Mouse (Mus musculus) hindbrain, embryonic 10.5 days (tissue): ENCODE results near the gene Rasa3. TPM values are rescaled to one million over a fixed set of nuclear protein-coding genes. Genes with fewer than 3 reads are reported as not detected.
A peak's percentile ranks its signal among the peaks of the same experiment; 100 is the strongest.

Source experiments
- DNase-seq: peaks from one replicate; pipeline ENCODE4 v3.0.0-alpha.2; 2017; ENCODE audit warnings: low spot score
- H3K27ac ChIP-seq: fragments of 300-500 bp; sonication (generic); 2 replicates; pipeline ENCODE4 v1.5.1; 2016; ENCODE audit warnings: mild to moderate bottlenecking, moderate library complexity
- H3K27me3 ChIP-seq: fragments of 300-500 bp; sonication (generic); 2 replicates; pipeline ENCODE4 v1.6.1; 2016; ENCODE audit warnings: mild to moderate bottlenecking; ENCODE audit not compliant: poor library complexity, insufficient read depth, severe bottlenecking
- H3K36me3 ChIP-seq: fragments of 300-500 bp; sonication (generic); 2 replicates; pipeline ENCODE4 v1.6.1; 2016; ENCODE audit warnings: mild to moderate bottlenecking, moderate library complexity
- H3K4me1 ChIP-seq: fragments of 300-500 bp; sonication (generic); replicated peaks from 2 replicates; pipeline ENCODE4 v1.6.1; 2016; ENCODE audit warnings: mild to moderate bottlenecking
- H3K4me3 ChIP-seq: fragments of 300-500 bp; sonication (generic); 2 replicates; pipeline ENCODE4 v1.5.1; 2016; ENCODE audit warnings: mild to moderate bottlenecking, moderate library complexity
- H3K9me3 ChIP-seq: fragments of 300-500 bp; sonication (generic); 2 replicates; pipeline ENCODE4 v1.6.1; 2016; ENCODE audit warnings: mild to moderate bottlenecking, moderate library complexity
- WGBS: fragments of 180-500 bp; shearing (Covaris S2); methylation state at CpG from one replicate; pipeline ENCODE4 v1.1.7; 2016; 5-methylcytosine and 5-hydroxymethylcytosine counted together
- polyA plus RNA-seq: library from polyadenylated mRNA; unstranded; fragments of >200 nt; fragmentation: Nextera tagmentation; extraction: Ambion mirVana; gene quantifications from 2 replicates; pipeline ENCODE4 v1.2.1, GENCODE M21; 2016

Rasa3 gene
- polyA plus RNA-seq, 1 experiment from 2014 or later, result 28.8 TPM

- DNase-seq, result no peak
- no peaks in the 10 kb centered on the region for H3K9me3 ChIP-seq
- H3K27ac ChIP-seq, result no peak overlapping the region
- no peaks in the 10 kb centered on the region for H3K36me3 ChIP-seq
- H3K4me1 ChIP-seq, result peaks cover 44% of the 10 kb centered on the region
- no peaks in the 10 kb centered on the region for H3K27me3 ChIP-seq
- H3K4me3 ChIP-seq, result no peak overlapping the region
- 67% methylated on average over 9 of the region's 9 CpGs for WGBS
Observed at GRCm38 (mm10) chr8:13641206-13641605, 36.2 kb downstream of the Rasa3 start.

GRCm38 (mm10) chr8:13640452-13640883 lies 36.9 kb downstream of the Rasa3 start:
- H3K27me3 ChIP-seq, result no peaks in the 10 kb centered on the region
- no peaks in the 10 kb centered on the region for H3K9me3 ChIP-seq
- WGBS, result 82% methylated on average over 9 of the region's 9 CpGs
- no peaks in the 10 kb centered on the region for H3K36me3 ChIP-seq
- H3K4me3 ChIP-seq, result no peak overlapping the region
- peaks cover 37% of the 10 kb centered on the region for H3K4me1 ChIP-seq
- no peak overlapping the region for H3K27ac ChIP-seq
- no peak for DNase-seq

- Histone ChIP-seq H3K4me3 (no peak overlapping the region), H3K27ac (no peak overlapping the region), H3K36me3 (peaks cover 12% of the 10 kb centered on the region), H3K9me3 (0 out of 2 replicates have a peak, but pooled peaks cover 3% of the 10 kb centered on the region), H3K4me1 (peaks cover 7% of the 10 kb centered on the region; the same call in 1 of the 2 replicates), H3K27me3 (no peaks in the 10 kb centered on the region)
- WGBS, result 95% methylated on average over 6 of the region's 6 CpGs
- no peak for DNase-seq
Observed at GRCm38 (mm10) chr8:13633107-13633506, 44.3 kb downstream of the Rasa3 start.

GRCm38 (mm10) chr8:13632309-13632708 lies 45.1 kb downstream of the Rasa3 start:
- Histone ChIP-seq H3K9me3 (0 out of 2 replicates have a peak, but pooled peaks cover 3% of the 10 kb centered on the region), H3K27me3 (no peaks in the 10 kb centered on the region), H3K4me3 (no peak overlapping the region), H3K4me1 (peaks cover 7% of the 10 kb centered on the region; the same call in 1 of the 2 replicates), H3K36me3 (peaks cover 16% of the 10 kb centered on the region), H3K27ac (no peak overlapping the region)
- WGBS, result 91% methylated on average over 6 of the region's 6 CpGs
- no peak for DNase-seq

GRCm38 (mm10) chr8:13630754-13631153 lies 46.6 kb downstream of the Rasa3 start:
- H3K36me3 ChIP-seq, result peaks cover 25% of the 10 kb centered on the region
- no peaks in the 10 kb centered on the region for H3K27me3 ChIP-seq
- WGBS, result 92% methylated on average over 4 of the region's 4 CpGs
- H3K4me1 ChIP-seq, result peaks cover 13% of the 10 kb centered on the region
- peaks cover 3% of the 10 kb centered on the region; the same call in 1 of the 2 replicates for H3K9me3 ChIP-seq
- no peak for DNase-seq
- H3K27ac ChIP-seq, result no peak overlapping the region
- no peak overlapping the region for H3K4me3 ChIP-seq

GRCm38 (mm10) chr8:13630171-13630570 lies 47.2 kb downstream of the Rasa3 start:
- H3K36me3 ChIP-seq, result peaks cover 25% of the 10 kb centered on the region
- H3K4me3 ChIP-seq, result no peak overlapping the region
- peaks cover 18% of the 10 kb centered on the region for H3K4me1 ChIP-seq
- no peak for DNase-seq
- no peaks in the 10 kb centered on the region for H3K27me3 ChIP-seq
- H3K27ac ChIP-seq, result no peak overlapping the region
- 68% methylated on average over 5 of the region's 5 CpGs for WGBS
- peaks cover 3% of the 10 kb centered on the region; the same call in 1 of the 2 replicates for H3K9me3 ChIP-seq

- peaks cover 25% of the 10 kb centered on the region for H3K4me1 ChIP-seq
- no peak overlapping the region for H3K27ac ChIP-seq
- 84% methylated on average over 10 of the region's 10 CpGs for whole genome bisulfite sequencing
- peaks cover 25% of the 10 kb centered on the region for H3K36me3 ChIP-seq
- peaks cover 3% of the 10 kb centered on the region; the same call in 1 of the 2 replicates for H3K9me3 ChIP-seq
- H3K4me3 ChIP-seq, result no peak overlapping the region
- DNase-seq, result no peak
- H3K27me3 ChIP-seq, result no peaks in the 10 kb centered on the region
Observed at GRCm38 (mm10) chr8:13629351-13630090, 47.9 kb downstream of the Rasa3 start.

- DNase-seq, result no peak
- H3K27ac ChIP-seq, result no peak overlapping the region
- H3K4me3 ChIP-seq, result no peak overlapping the region
- peaks cover 40% of the 10 kb centered on the region for H3K4me1 ChIP-seq
- no peaks in the 10 kb centered on the region; the same call in 1 of the 2 replicates for H3K9me3 ChIP-seq
- WGBS, result 94% methylated on average over 9 of the region's 9 CpGs
- H3K27me3 ChIP-seq, result no peaks in the 10 kb centered on the region
- H3K36me3 ChIP-seq, result peaks cover 25% of the 10 kb centered on the region
Observed at GRCm38 (mm10) chr8:13628067-13628466, 49.3 kb downstream of the Rasa3 start.

- Histone ChIP-seq H3K36me3 (peaks cover 25% of the 10 kb centered on the region), H3K27me3 (no peaks in the 10 kb centered on the region), H3K27ac (no peak overlapping the region), H3K9me3 (no peaks in the 10 kb centered on the region; the same call in 1 of the 2 replicates), H3K4me1 (peaks cover 44% of the 10 kb centered on the region), H3K4me3 (no peak overlapping the region)
- no peak for DNase-seq
- WGBS, result 94% methylated on average over 5 of the region's 5 CpGs
Observed at GRCm38 (mm10) chr8:13627591-13627990, 49.8 kb downstream of the Rasa3 start.

GRCm38 (mm10) chr8:13626114-13626513 lies 51.3 kb downstream of the Rasa3 start:
- Histone ChIP-seq H3K4me1 (peaks cover 51% of the 10 kb centered on the region), H3K36me3 (peaks cover 21% of the 10 kb centered on the region), H3K27ac (no peak overlapping the region), H3K4me3 (no peak overlapping the region), H3K27me3 (no peaks in the 10 kb centered on the region), H3K9me3 (no peaks in the 10 kb centered on the region; the same call in 1 of the 2 replicates)
- DNase-seq, result no peak
- 89% methylated on average over 10 of the region's 10 CpGs for WGBS

- no peak for DNase-seq
- Histone ChIP-seq H3K4me3 (no peak overlapping the region), H3K36me3 (peaks cover 16% of the 10 kb centered on the region), H3K9me3 (no peaks in the 10 kb centered on the region; the same call in 1 of the 2 replicates), H3K27me3 (no peaks in the 10 kb centered on the region), H3K27ac (peak overlapping the region; percentile 85), H3K4me1 (peaks cover 51% of the 10 kb centered on the region)
- WGBS, result 81% methylated on average over 5 of the region's 5 CpGs
Observed at GRCm38 (mm10) chr8:13625281-13625970, 52.0 kb downstream of the Rasa3 start.

GRCm38 (mm10) chr8:13624863-13625262 lies 52.5 kb downstream of the Rasa3 start:
- whole genome bisulfite sequencing, result 57% methylated on average over 11 of the region's 11 CpGs
- H3K4me1 ChIP-seq, result peaks cover 47% of the 10 kb centered on the region
- no peak overlapping the region for H3K4me3 ChIP-seq
- H3K36me3 ChIP-seq, result peaks cover 16% of the 10 kb centered on the region
- H3K9me3 ChIP-seq, result no peaks in the 10 kb centered on the region; the same call in 1 of the 2 replicates
- H3K27ac ChIP-seq, result peak overlapping the region; percentile 85
- peak; percentile 49 for DNase-seq
- H3K27me3 ChIP-seq, result no peaks in the 10 kb centered on the region

- H3K9me3 ChIP-seq, result no peaks in the 10 kb centered on the region; the same call in 1 of the 2 replicates
- 68% methylated on average over 10 of the region's 10 CpGs for WGBS
- H3K4me3 ChIP-seq, result no peak overlapping the region
- no peaks in the 10 kb centered on the region for H3K27me3 ChIP-seq
- H3K27ac ChIP-seq, result peak overlapping the region; percentile 85
- DNase-seq, result peak; percentile 33
- H3K36me3 ChIP-seq, result peaks cover 16% of the 10 kb centered on the region
- H3K4me1 ChIP-seq, result peaks cover 44% of the 10 kb centered on the region
Observed at GRCm38 (mm10) chr8:13623911-13624421, 53.4 kb downstream of the Rasa3 start.
